Mouse (Mus musculus) embryonic facial prominence, embryonic 11.5 days (tissue): Measurements from ENCODE around the gene Pik3cb. TPM values are rescaled to one million over a fixed set of nuclear protein-coding genes. Genes with fewer than 3 reads are reported as not detected.

Experiments
- ATAC-seq: fragments of 200-750 bp; cut with Nextera tagmentation; replicated peaks from 2 replicates; pipeline ENCODE4 v1.8.0; 2017; ENCODE audit warnings: low read depth; ENCODE audit not compliant: insufficient number of reproducible peaks, low FRiP score, low TSS enrichment
- DNase-seq: peaks from one replicate; pipeline ENCODE4 v3.0.0-alpha.2; 2015; ENCODE audit warnings: low spot score
- H3K27ac ChIP-seq: fragments of 300-500 bp; sonication (generic); replicated peaks from 2 replicates; pipeline ENCODE4 v1.5.1; 2014; ENCODE audit warnings: mild to moderate bottlenecking, low read depth, low read length, control low read depth
- H3K27me3 ChIP-seq: fragments of 300-500 bp; sonication (generic); 2 replicates; pipeline ENCODE4 v1.6.1; 2014; ENCODE audit warnings: mild to moderate bottlenecking, low read length, moderate library complexity, mixed read lengths; ENCODE audit not compliant: control insufficient read depth, insufficient read depth
- H3K36me3 ChIP-seq: fragments of 300-500 bp; sonication (generic); replicated peaks from 2 replicates; pipeline ENCODE4 v1.6.1; 2014; ENCODE audit warnings: low read depth, mild to moderate bottlenecking, low read length, moderate library complexity, mixed read lengths; ENCODE audit not compliant: control insufficient read depth, insufficient read depth
- H3K4me1 ChIP-seq: fragments of 300-500 bp; sonication (generic); 2 replicates; pipeline ENCODE4 v1.6.1; 2014; ENCODE audit warnings: low read length, mixed read lengths; ENCODE audit not compliant: control insufficient read depth, insufficient read depth
- H3K4me2 ChIP-seq: fragments of 300-500 bp; sonication (generic); 2 replicates; pipeline ENCODE4 v1.6.1; 2014; ENCODE audit warnings: low read depth, mild to moderate bottlenecking, control low read depth, low read length, moderate library complexity
- H3K4me3 ChIP-seq: fragments of 300-500 bp; sonication (generic); 2 replicates; pipeline ENCODE4 v1.5.1; 2014; ENCODE audit warnings: low read depth, low read length, control low read depth
- H3K9ac ChIP-seq: fragments of 300-500 bp; sonication (generic); replicated peaks from 2 replicates; pipeline ENCODE4 v1.6.1; 2014; ENCODE audit warnings: mild to moderate bottlenecking, control low read depth, low read length
- H3K9me3 ChIP-seq: fragments of 300-500 bp; sonication (generic); replicated peaks from 2 replicates; pipeline ENCODE4 v1.6.1; 2016; ENCODE audit warnings: mild to moderate bottlenecking, low read length, inconsistent platforms, mixed read lengths; ENCODE audit not compliant: control insufficient read depth
- WGBS: fragments of 180-500 bp; shearing (Covaris S2); extraction: QIAGEN DNeasy Blood & Tissue Kit; methylation state at CpG from one replicate; pipeline ENCODE4 v1.1.7; 2014; 5-methylcytosine and 5-hydroxymethylcytosine counted together
- polyA plus RNA-seq: library from polyadenylated mRNA; unstranded; fragments of >200 nt; fragmentation: Nextera tagmentation; extraction: Ambion mirVana; gene quantifications from 2 replicates; pipeline ENCODE4 v1.2.1, GENCODE M21; 2014

Gene Pik3cb
- polyA plus RNA-seq, 1 experiment from 2014 or later, result 0.90 TPM

DNA sequence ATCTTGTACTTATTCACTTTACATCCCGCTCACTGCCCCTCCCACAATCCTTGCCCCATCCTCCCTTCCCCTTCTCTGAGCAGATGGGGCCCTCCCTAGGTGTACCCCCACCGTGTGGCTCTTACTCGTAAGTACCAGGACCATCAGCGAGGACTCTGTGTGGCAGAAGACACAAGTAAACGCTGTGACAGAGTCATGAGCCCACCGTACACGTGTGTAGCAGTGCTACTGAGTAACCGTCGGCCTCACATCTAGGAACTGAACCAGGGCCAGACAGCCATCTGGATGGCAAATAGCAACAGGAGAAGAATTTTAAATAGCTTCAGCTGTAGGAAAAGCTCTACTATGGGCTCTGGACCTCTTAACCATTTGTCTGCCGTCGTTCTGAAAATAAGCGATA, 28.0 kb downstream of the Pik3cb start:
- H3K27ac ChIP-seq, result no peak overlapping the region
- no peaks in the 10 kb centered on the region for H3K36me3 ChIP-seq
- DNase-seq (peak; percentile 44), ATAC-seq (peak; percentile 62; the same call in 1 of the 2 replicates)
- 63% methylated on average over 12 of the region's 12 CpGs for WGBS
- no peaks in the 10 kb centered on the region for H3K9me3 ChIP-seq
- H3K4me1 ChIP-seq, result no peaks in the 10 kb centered on the region
- no peak overlapping the region for H3K4me2 ChIP-seq
- H3K4me3 ChIP-seq, result no peak overlapping the region
- no peak overlapping the region for H3K9ac ChIP-seq
- no peaks in the 10 kb centered on the region for H3K27me3 ChIP-seq

DNA sequence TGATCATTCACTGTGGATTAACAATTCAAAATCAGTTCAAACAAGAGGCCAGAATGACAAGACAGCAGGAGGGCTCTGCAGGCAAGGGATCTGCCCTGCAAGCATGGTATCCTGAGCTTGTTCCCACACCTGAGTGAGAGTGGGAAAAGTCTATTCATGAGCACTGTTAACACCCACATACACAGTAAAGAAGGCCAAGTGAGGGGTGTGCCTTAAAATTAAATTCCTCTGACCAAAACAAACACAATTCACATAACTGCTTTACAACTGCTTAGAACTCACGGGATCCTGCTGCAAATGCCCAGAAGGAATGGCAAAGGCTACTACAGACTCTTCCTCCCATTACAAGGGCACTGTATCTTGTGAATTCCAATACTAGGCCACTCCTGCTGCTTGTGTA, 29.3 kb downstream of the Pik3cb start:
- 62% methylated on average over 1 of the region's 1 CpGs for WGBS
- no peak for ATAC-seq
- Histone ChIP-seq H3K27me3 (no peaks in the 10 kb centered on the region), H3K36me3 (no peaks in the 10 kb centered on the region), H3K4me3 (no peak overlapping the region), H3K27ac (no peak overlapping the region), H3K9me3 (no peaks in the 10 kb centered on the region), H3K9ac (no peak overlapping the region), H3K4me2 (no peak overlapping the region), H3K4me1 (no peaks in the 10 kb centered on the region)
- no peak for DNase-seq

DNA sequence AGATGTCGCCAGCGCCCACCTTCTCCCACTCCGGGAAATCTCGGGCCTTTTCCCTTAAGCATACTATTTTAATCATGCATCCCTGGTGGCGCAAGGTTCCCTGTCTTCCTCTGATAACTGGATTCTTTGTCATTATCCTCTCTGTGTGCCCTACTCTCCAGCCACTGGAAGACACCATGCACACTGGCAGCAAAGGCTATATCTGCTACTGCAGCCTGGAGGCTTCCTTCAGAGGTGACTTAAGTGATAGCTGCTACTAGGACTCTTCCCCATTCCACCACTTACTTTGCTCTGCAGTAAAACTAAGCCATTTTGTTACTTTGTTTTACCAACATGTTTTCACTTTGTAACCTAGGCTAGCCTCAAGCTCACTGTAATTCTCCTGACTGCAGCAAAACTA, 30.2 kb downstream of the Pik3cb start:
- Histone ChIP-seq H3K4me3 (no peak overlapping the region), H3K27ac (no peak overlapping the region), H3K4me2 (no peak overlapping the region), H3K4me1 (no peaks in the 10 kb centered on the region), H3K9me3 (no peaks in the 10 kb centered on the region), H3K9ac (no peak overlapping the region), H3K27me3 (no peaks in the 10 kb centered on the region), H3K36me3 (no peaks in the 10 kb centered on the region)
- DNase-seq (no peak), ATAC-seq (no peak)
- 55% methylated on average over 5 of the region's 5 CpGs for WGBS

DNA sequence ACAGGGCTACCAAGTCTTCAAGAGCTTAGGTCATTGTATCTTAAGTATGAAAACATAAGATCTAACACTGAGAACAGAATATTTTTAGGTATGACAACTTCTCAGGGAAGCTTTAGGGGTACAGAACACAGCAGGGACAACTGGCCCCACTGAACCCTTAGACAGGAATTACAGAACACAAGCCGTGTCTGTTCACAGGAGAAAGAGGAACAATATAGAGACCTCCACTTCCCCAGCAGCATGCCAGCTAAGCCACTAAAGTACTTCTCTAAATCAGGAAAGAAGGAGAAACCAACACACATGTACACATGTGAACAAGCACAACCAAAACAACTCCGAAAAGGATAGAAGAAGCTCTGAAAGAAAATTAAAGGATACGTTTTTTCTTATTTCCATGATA, 30.8 kb downstream of the Pik3cb start:
- H3K4me2 ChIP-seq, result no peak overlapping the region
- H3K9ac ChIP-seq, result no peak overlapping the region
- no peaks in the 10 kb centered on the region for H3K36me3 ChIP-seq
- H3K9me3 ChIP-seq, result no peaks in the 10 kb centered on the region
- no peaks in the 10 kb centered on the region for H3K27me3 ChIP-seq
- no peak overlapping the region for H3K27ac ChIP-seq
- no peak for DNase-seq
- 80% methylated on average over 3 of the region's 3 CpGs for WGBS
- no peak for ATAC-seq
- no peaks in the 10 kb centered on the region for H3K4me1 ChIP-seq
- H3K4me3 ChIP-seq, result no peak overlapping the region

DNA sequence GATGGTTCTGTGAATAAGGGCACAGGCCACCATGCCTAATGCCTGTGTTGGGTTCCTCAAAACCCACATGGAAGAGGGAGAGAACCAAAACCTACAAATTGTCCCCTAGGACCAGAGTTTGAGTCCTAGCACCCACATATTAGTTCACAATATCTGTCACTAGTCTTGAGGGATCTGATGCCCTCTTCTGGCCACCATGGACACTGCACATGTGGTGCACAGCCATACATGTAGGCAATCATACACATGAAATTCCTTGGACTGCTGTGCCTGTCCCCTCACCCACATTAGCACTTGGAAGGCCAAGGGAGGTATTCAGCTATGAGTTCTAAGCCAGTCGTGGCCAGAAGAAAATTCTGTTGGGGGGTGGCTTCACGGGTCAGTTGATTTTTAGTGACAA, 36.0 kb downstream of the Pik3cb start:
- no peak for DNase-seq
- no peaks in the 10 kb centered on the region for H3K27me3 ChIP-seq
- H3K27ac ChIP-seq, result no peak overlapping the region
- WGBS, result 95% methylated on average over 2 of the region's 2 CpGs
- no peaks in the 10 kb centered on the region for H3K4me1 ChIP-seq
- ATAC-seq, result no peak
- H3K36me3 ChIP-seq, result no peaks in the 10 kb centered on the region
- H3K4me2 ChIP-seq, result no peak overlapping the region
- H3K4me3 ChIP-seq, result no peak overlapping the region
- H3K9me3 ChIP-seq, result no peaks in the 10 kb centered on the region
- H3K9ac ChIP-seq, result no peak overlapping the region

DNA sequence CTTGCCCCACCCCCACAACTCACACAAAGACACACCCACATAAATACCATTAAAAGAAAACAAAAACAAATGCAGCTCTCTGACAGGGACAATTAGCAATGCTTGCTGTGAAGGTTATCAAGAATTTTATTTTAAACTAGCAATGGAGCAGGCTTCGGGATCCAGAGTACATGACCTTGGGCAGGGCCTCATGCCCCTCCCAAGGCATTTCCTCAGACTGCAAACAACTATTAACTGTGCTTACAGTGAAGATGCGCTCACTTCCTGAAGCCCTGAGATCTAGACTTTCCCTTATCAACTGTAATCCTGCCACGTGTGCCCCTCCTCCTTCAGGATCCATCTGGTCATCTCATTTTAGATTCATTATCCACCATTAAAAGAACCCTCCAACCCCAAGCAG, 36.6 kb downstream of the Pik3cb start:
- H3K4me2 ChIP-seq, result no peak overlapping the region
- DNase-seq (no peak), ATAC-seq (no peak)
- no peaks in the 10 kb centered on the region for H3K4me1 ChIP-seq
- WGBS, result 84% methylated on average over 3 of the region's 3 CpGs
- H3K27me3 ChIP-seq, result no peaks in the 10 kb centered on the region
- no peak overlapping the region for H3K27ac ChIP-seq
- no peak overlapping the region for H3K4me3 ChIP-seq
- no peak overlapping the region for H3K9ac ChIP-seq
- no peaks in the 10 kb centered on the region for H3K9me3 ChIP-seq
- H3K36me3 ChIP-seq, result no peaks in the 10 kb centered on the region

DNA sequence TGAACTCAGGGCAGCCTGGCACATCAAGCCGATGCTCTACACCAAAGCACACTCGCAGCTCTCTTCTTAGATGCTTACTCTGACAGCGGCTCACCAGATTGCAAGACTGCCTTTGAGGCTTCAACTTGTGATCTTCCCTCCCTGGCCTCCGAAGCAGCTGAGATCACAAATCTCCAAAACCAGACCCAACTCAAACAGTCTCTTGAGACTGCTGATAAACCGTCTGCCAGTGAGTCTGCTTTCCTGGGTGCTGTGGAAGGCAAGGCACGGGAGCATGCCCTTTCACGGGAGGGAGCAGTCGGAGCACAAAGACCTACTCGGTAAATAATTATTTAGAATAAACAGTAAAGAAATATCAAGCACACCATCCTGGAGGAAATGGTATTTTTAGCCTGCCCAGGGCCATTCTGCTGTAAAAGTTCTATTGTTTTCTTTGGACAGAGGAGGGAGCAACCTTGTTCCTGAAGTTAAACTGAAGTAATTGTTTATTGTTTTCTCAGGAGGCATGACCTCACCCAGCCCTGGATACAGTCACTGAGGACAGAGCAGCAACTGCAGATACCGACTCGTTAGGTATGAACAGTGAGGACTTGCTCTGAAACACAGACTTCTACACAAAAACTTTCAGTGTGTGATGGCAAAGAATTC, 41.8 kb downstream of the Pik3cb start:
- Histone ChIP-seq H3K4me3 (no peak overlapping the region), H3K4me1 (no peaks in the 10 kb centered on the region), H3K9me3 (no peaks in the 10 kb centered on the region), H3K4me2 (no peak overlapping the region), H3K36me3 (no peaks in the 10 kb centered on the region), H3K27ac (no peak overlapping the region), H3K9ac (no peak overlapping the region), H3K27me3 (no peaks in the 10 kb centered on the region)
- 27% methylated on average over 11 of the region's 11 CpGs for WGBS
- no peak for DNase-seq
- no peak for ATAC-seq

DNA sequence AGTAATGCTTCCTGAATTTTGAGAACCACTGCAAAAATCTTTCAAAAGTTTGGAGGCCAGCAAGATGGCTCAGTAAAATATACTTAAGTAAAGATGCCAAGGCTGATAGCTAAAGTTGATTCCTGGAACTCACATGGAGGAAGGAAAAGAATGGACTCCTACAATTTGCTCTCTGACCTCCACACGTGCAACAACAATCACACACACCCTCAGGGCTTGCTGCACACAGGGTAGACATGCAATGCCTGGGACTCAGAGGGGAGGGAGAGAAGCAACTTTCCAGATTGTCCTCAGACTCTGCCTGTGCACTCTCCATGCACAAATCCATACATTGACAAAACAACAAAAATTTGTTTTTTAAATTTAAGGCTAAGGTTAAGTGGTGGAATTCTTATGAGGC, 42.8 kb downstream of the Pik3cb start:
- Histone ChIP-seq H3K4me2 (no peak overlapping the region), H3K36me3 (no peaks in the 10 kb centered on the region), H3K9ac (no peak overlapping the region), H3K4me1 (no peaks in the 10 kb centered on the region), H3K9me3 (no peaks in the 10 kb centered on the region), H3K27ac (no peak overlapping the region), H3K4me3 (no peak overlapping the region), H3K27me3 (no peaks in the 10 kb centered on the region)
- 20% methylated on average over 1 of the region's 1 CpGs for WGBS
- DNase-seq, result peak; percentile 50
- ATAC-seq, result no peak
